Mouse (Mus musculus) ES-Bruce4 (cell line): ENCODE results near the gene Thap7. TPM values are rescaled to one million over a fixed set of nuclear protein-coding genes. Genes with fewer than 3 reads are reported as not detected.
"Not testable (repeated sequence)": the region's sequence is repeated elsewhere in the genome, so short reads cannot be mapped to it uniquely, and the experiment has no call there.

Experiments
- H3K27ac ChIP-seq: 2 replicates; pipeline ENCODE4 v1.5.1; 2012; ENCODE audit warnings: low read length, inconsistent platforms; ENCODE audit not compliant: insufficient read depth
- H3K27me3 ChIP-seq: 2 replicates; pipeline ENCODE4 v1.6.1; 2012; ENCODE audit warnings: mild to moderate bottlenecking, low read length, inconsistent platforms; ENCODE audit not compliant: control insufficient read depth, poor library complexity, insufficient read depth, severe bottlenecking
- H3K36me3 ChIP-seq: 2 replicates; pipeline ENCODE4 v1.6.1; 2012; ENCODE audit warnings: inconsistent platforms, mild to moderate bottlenecking, low read length, moderate library complexity; ENCODE audit not compliant: control insufficient read depth, poor library complexity, insufficient read depth, severe bottlenecking
- H3K4me1 ChIP-seq: one replicate; pipeline ENCODE4 v1.8.1; 2011; ENCODE audit warnings: low read length; ENCODE audit not compliant: control insufficient read depth, insufficient read depth
- H3K4me3 ChIP-seq: 2 replicates; pipeline ENCODE4 v1.5.1; 2011; ENCODE audit warnings: low read depth, mild to moderate bottlenecking, low read length
- H3K9ac ChIP-seq: 2 replicates; pipeline ENCODE4 v1.6.1; 2012; ENCODE audit warnings: low read depth, mild to moderate bottlenecking, inconsistent platforms; ENCODE audit not compliant: poor library complexity, severe bottlenecking
- H3K9me3 ChIP-seq: replicated peaks from 2 replicates; pipeline ENCODE4 v1.6.1; 2012; ENCODE audit warnings: mild to moderate bottlenecking, low read length, inconsistent platforms; ENCODE audit not compliant: control insufficient read depth, poor library complexity, insufficient read depth, severe bottlenecking
- CTCF ChIP-seq: IDR thresholded peaks from one replicate; pipeline ENCODE4 v1.8.1; 2011; ENCODE audit warnings: low read depth, low read length
- EP300 ChIP-seq: IDR thresholded peaks from 2 replicates; pipeline ENCODE4 v1.6.1; 2011; ENCODE audit warnings: low read depth, low read length; ENCODE audit not compliant: insufficient read depth
- POLR2A ChIP-seq: IDR thresholded peaks from one replicate; pipeline ENCODE4 v1.8.1; 2011; ENCODE audit warnings: low read length; ENCODE audit not compliant: insufficient read depth
- polyA plus RNA-seq: library from polyadenylated mRNA; stranded (reverse); fragments of >200 nt; gene quantifications from 2 replicates; pipeline ENCODE4 v1.2.4, GENCODE M21; 2011; ENCODE audit warnings: low read depth; ENCODE audit not compliant: missing spikeins, insufficient read depth, insufficient read length

Gene Thap7
- polyA plus RNA-seq, 1 experiment, result 13.1 TPM

GRCm38 (mm10) chr16:17510143-17510542, 20.8 kb downstream of the Thap7 start:
- no peak overlapping the region for H3K9ac ChIP-seq
- H3K4me3 ChIP-seq, result no peak overlapping the region
- H3K27me3 ChIP-seq, result no peaks in the 10 kb centered on the region
- no peaks in the 10 kb centered on the region for H3K4me1 ChIP-seq
- no peaks in the 10 kb centered on the region for H3K9me3 ChIP-seq
- H3K27ac ChIP-seq, result no peak overlapping the region
- no peaks in the 10 kb centered on the region for H3K36me3 ChIP-seq
- TF ChIP-seq CTCF (no peak), POLR2A (no peak), EP300 (no peak)

GRCm38 (mm10) chr16:17509240-17509597, 21.7 kb downstream of the Thap7 start:
- TF ChIP-seq POLR2A (no peak), EP300 (no peak), CTCF (no peak)
- Histone ChIP-seq H3K9ac (peak overlapping the region; percentile 62), H3K9me3 (no peaks in the 10 kb centered on the region), H3K27me3 (no peaks in the 10 kb centered on the region), H3K4me3 (peak overlapping the region; percentile 96), H3K27ac (no peak overlapping the region), H3K36me3 (no peaks in the 10 kb centered on the region), H3K4me1 (no peaks in the 10 kb centered on the region)

- peak within 1 kb of the TSS; percentile 96 for H3K4me3 ChIP-seq
- H3K4me1 ChIP-seq, result no peaks in the 10 kb centered on the region
- H3K9me3 ChIP-seq, result no peaks in the 10 kb centered on the region
- peak within 1 kb of the TSS; percentile 62 for H3K9ac ChIP-seq
- TF ChIP-seq CTCF, result no peak
- TF ChIP-seq EP300, result no peak
- TF ChIP-seq POLR2A, result no peak
- peak within 1 kb of the TSS; percentile 76 for H3K27ac ChIP-seq
- H3K27me3 ChIP-seq, result no peaks in the 10 kb centered on the region
- no peaks in the 10 kb centered on the region for H3K36me3 ChIP-seq
Measured at GRCm38 (mm10) chr16:17508546-17509239, 22.2 kb downstream of the Thap7 start, which contains the start of gene Lztr1. Lztr1 (plus strand) TSS chr16:17508688.

- H3K4me1 ChIP-seq, H3K27me3 ChIP-seq, H3K36me3 ChIP-seq, H3K9me3 ChIP-seq: not testable (repeated sequence)
- Histone ChIP-seq H3K27ac (peak overlapping the region; percentile 76; the same call in 1 of the 2 replicates), H3K9ac (peak overlapping the region; percentile 62), H3K4me3 (peak overlapping the region; percentile 96)
Measured at GRCm38 (mm10) chr16:17508031-17508430, 22.9 kb downstream of the Thap7 start.

- no peak overlapping the region for H3K27ac ChIP-seq
- no peak overlapping the region for H3K4me3 ChIP-seq
- no peaks in the 10 kb centered on the region for H3K27me3 ChIP-seq
- H3K9ac ChIP-seq, result no peak overlapping the region
- no peaks in the 10 kb centered on the region for H3K36me3 ChIP-seq
- H3K4me1 ChIP-seq, result no peaks in the 10 kb centered on the region
- no peak for TF ChIP-seq POLR2A
- no peak for TF ChIP-seq EP300
- no peak for TF ChIP-seq CTCF
- no peaks in the 10 kb centered on the region for H3K9me3 ChIP-seq
Measured at GRCm38 (mm10) chr16:17507018-17507552, 23.9 kb downstream of the Thap7 start.

- Histone ChIP-seq H3K4me3 (no peak overlapping the region), H3K27ac (no peak overlapping the region), H3K36me3 (no peaks in the 10 kb centered on the region), H3K9ac (no peak overlapping the region), H3K9me3 (no peaks in the 10 kb centered on the region), H3K27me3 (no peaks in the 10 kb centered on the region), H3K4me1 (no peaks in the 10 kb centered on the region)
- TF ChIP-seq EP300 (no peak), CTCF (no peak), POLR2A (no peak)
Measured at GRCm38 (mm10) chr16:17502681-17503080, 28.3 kb downstream of the Thap7 start.
